In the genomic region with DNA sequence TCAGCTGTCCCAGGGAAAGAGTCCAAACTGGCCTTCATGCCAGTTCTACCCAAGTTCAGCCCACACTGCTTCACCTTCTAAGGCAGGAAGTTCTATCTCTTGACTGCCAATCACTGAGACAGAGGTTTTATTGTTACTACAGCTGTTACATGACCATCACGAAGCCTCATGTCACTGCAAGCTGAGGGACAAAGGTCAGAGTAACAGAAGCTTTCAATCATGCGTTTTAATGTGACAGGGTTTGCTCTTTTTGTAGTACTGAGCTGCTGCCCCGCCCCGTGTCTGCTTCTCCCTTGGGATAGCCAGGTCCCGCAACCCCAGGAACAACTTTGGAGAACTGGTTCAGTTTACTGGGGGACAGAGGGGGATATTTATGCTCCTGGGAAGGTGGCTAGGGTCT, we compare ENCODE assay signal across 24 mouse cellular contexts. TPM values are rescaled to one million over a fixed set of nuclear protein-coding genes. Genes with fewer than 3 reads are reported as not detected.
A peak's percentile ranks its signal among the peaks of the same experiment; 100 is the strongest.
DNase-seq lines count a peak whose midpoint lies in the region; ATAC-seq and TF ChIP-seq lines count a peak whose summit lies in the region.
"Had no signal": no experiment of that assay in that cellular context is flagged by ENCODE, and none has a peak within 500 bp of the region (broad histone marks: within the 10 kb centered on the region; RNA-seq: fewer than 3 reads in every experiment).

No protein-coding gene starts in this region.

- no peaks in the 10 kb centered on the region for H3K79me3 ChIP-seq in C2C12 (ENCODE audit: low read depth)

- 54% methylated on average over 5 of the region's 5 CpGs for WGBS in kidney, postnatal 0 days
- 63% methylated on average over 5 of the region's 5 CpGs for WGBS in intestine, embryonic 16.5 days
- WGBS in forebrain, embryonic 15.5 days, result 76% methylated on average over 5 of the region's 5 CpGs

- intact Hi-C loops in gastrocnemius, postnatal 36 days (cut with DNase I), result no loop called here

- no peak overlapping the region for H3K4me3 ChIP-seq in kidney, postnatal 0 days (replicated peaks; ENCODE audit: low read depth, low read length)
- H3K4me3 ChIP-seq in C2C12 (ENCODE audit: insufficient read depth, poor library complexity, severe bottlenecking), result no peak overlapping the region
- H3K4me3 ChIP-seq in intestine, embryonic 16.5 days (ENCODE audit: low read length), result no peak overlapping the region
- H3K4me3 ChIP-seq in forebrain, embryonic 15.5 days, result no peak overlapping the region
- H3K4me3 ChIP-seq: embryonic facial prominence, embryonic 10.5 days; forebrain, embryonic 13.5 days; heart, adult 2 months; heart, embryonic 12.5 days; hindbrain, embryonic 10.5 days had no signal

- H3K36me3 ChIP-seq in kidney, postnatal 0 days (ENCODE audit: insufficient read depth, low read length), result no peaks in the 10 kb centered on the region
- no peaks in the 10 kb centered on the region for H3K36me3 ChIP-seq in C2C12 (ENCODE audit: control insufficient read depth, insufficient read depth)
- H3K36me3 ChIP-seq in intestine, embryonic 16.5 days (ENCODE audit: control insufficient read depth, insufficient read depth, low read length), result no peaks in the 10 kb centered on the region
- no peaks in the 10 kb centered on the region for H3K36me3 ChIP-seq in forebrain, embryonic 15.5 days
- H3K36me3 ChIP-seq: embryonic facial prominence, embryonic 10.5 days; heart, embryonic 12.5 days; hindbrain, embryonic 10.5 days had no signal

- no peaks in the 10 kb centered on the region for H3K4me1 ChIP-seq in kidney, postnatal 0 days (replicated peaks; ENCODE audit: insufficient read depth, low read length)
- no peaks in the 10 kb centered on the region for H3K4me1 ChIP-seq in intestine, embryonic 16.5 days (ENCODE audit: control insufficient read depth, insufficient read depth, low read length)
- H3K4me1 ChIP-seq in forebrain, embryonic 15.5 days, result no peaks in the 10 kb centered on the region
- H3K4me1 ChIP-seq: forebrain, embryonic 13.5 days; heart, embryonic 12.5 days had no signal

- H3K27ac ChIP-seq in kidney, postnatal 0 days, result no peak overlapping the region
- no peak overlapping the region; the same call in 1 of the 2 replicates for H3K27ac ChIP-seq in intestine, embryonic 16.5 days (ENCODE audit: low read length)
- H3K27ac ChIP-seq in forebrain, embryonic 15.5 days (replicated peaks), result no peak overlapping the region
- H3K27ac ChIP-seq: embryonic facial prominence, embryonic 10.5 days; forebrain, embryonic 13.5 days; heart, adult 2 months; hindbrain, embryonic 10.5 days; hindbrain, embryonic 14.5 days had no signal

- H3K9ac ChIP-seq in kidney, postnatal 0 days (ENCODE audit: low read depth, low read length), result no peak overlapping the region
- no peak overlapping the region for H3K9ac ChIP-seq in intestine, embryonic 16.5 days (ENCODE audit: low read depth, low read length)
- no peak overlapping the region for H3K9ac ChIP-seq in forebrain, embryonic 15.5 days (replicated peaks)
- H3K9ac ChIP-seq: forebrain, embryonic 13.5 days; heart, embryonic 12.5 days; hindbrain, embryonic 14.5 days had no signal

- no peaks in the 10 kb centered on the region for H3K27me3 ChIP-seq in kidney, postnatal 0 days (ENCODE audit: insufficient read depth, low read length)
- no peaks in the 10 kb centered on the region for H3K27me3 ChIP-seq in C2C12 (ENCODE audit: control insufficient read depth, insufficient read depth, insufficient read length)
- no peaks in the 10 kb centered on the region for H3K27me3 ChIP-seq in intestine, embryonic 16.5 days (replicated peaks; ENCODE audit: control insufficient read depth, insufficient read depth, low read length)
- H3K27me3 ChIP-seq in forebrain, embryonic 15.5 days, result no peaks in the 10 kb centered on the region
- H3K27me3 ChIP-seq: CH12.LX; forebrain, embryonic 13.5 days; heart, embryonic 12.5 days; Patski had no signal

- peak; percentile 46 for DNase-seq in gastrocnemius, postnatal 10 days
- no peak for DNase-seq in gastrocnemius, postnatal 36 days
- DNase-seq in kidney, postnatal 0 days (ENCODE audit: low spot score), result peak; percentile 16
- no peak for DNase-seq in kidney, postnatal 25 days
- no peak for DNase-seq in right cerebral cortex, postnatal 14 days
- DNase-seq: adrenal gland, adult 2 months; adrenal gland, postnatal 25 days; cerebellum, adult 2 months; heart, adult 2 months had no signal

- no peak overlapping the region for H3ac ChIP-seq in C2C12 (ENCODE audit: control insufficient read depth, insufficient read length, low read depth)

- no peak overlapping the region for H3K4me2 ChIP-seq in kidney, postnatal 0 days (ENCODE audit: low read length)
- no peak overlapping the region for H3K4me2 ChIP-seq in intestine, embryonic 16.5 days (ENCODE audit: low read depth, low read length)
- H3K4me2 ChIP-seq in forebrain, embryonic 15.5 days (replicated peaks), result no peak overlapping the region
- H3K4me2 ChIP-seq: forebrain, embryonic 13.5 days; heart, embryonic 12.5 days; hindbrain, embryonic 14.5 days had no signal

- no peaks in the 10 kb centered on the region for H3K9me3 ChIP-seq in kidney, postnatal 0 days (replicated peaks; ENCODE audit: low read length)
- no peaks in the 10 kb centered on the region for H3K9me3 ChIP-seq in intestine, embryonic 16.5 days (ENCODE audit: control insufficient read depth, low read length)
- H3K9me3 ChIP-seq in forebrain, embryonic 15.5 days, result no peaks in the 10 kb centered on the region
- H3K9me3 ChIP-seq: embryonic facial prominence, embryonic 10.5 days; forebrain, embryonic 13.5 days; hindbrain, embryonic 10.5 days had no signal

- ATAC-seq in kidney, postnatal 0 days (replicated peaks; ENCODE audit: low FRiP score, low read depth), result no peak
- ATAC-seq in intestine, embryonic 16.5 days, result peak; percentile 76
- no peak for ATAC-seq in forebrain, embryonic 15.5 days (replicated peaks)
- ATAC-seq: activated CD4-positive, CD25-positive, alpha-beta regulatory T cell, adult 4 months; forebrain, embryonic 13.5 days; Patski had no signal

- H3K79me2 ChIP-seq in C2C12 (ENCODE audit: control insufficient read depth, insufficient read depth), result no peaks in the 10 kb centered on the region

- TF ChIP-seq CTCF in kidney, postnatal 0 days (IDR thresholded peaks at IDR 0.05; ENCODE audit: low read depth), result no peak
- TF ChIP-seq CTCF in C2C12 (IDR thresholded peaks at IDR 0.05; ENCODE audit: control insufficient read depth, insufficient read depth, insufficient read length), result no peak

TF ChIP-seq in C2C12, 6 proteins besides CTCF, POLR2A, EP300 and RAD21:
- peak; percentile 6 for TF ChIP-seq MYOD1 (IDR thresholded peaks at IDR 0.05; ENCODE audit: control insufficient read depth, insufficient read length, low read depth)
- TF ChIP-seq MAX (IDR thresholded peaks at IDR 0.05), result no peak

RNA-seq across cellular contexts. Expression of gene Ahctf1, which starts 21.1 kb away (rescaled TPM):
- 10 to 100 TPM; 21.0 to 25.7 TPM for total RNA-seq in gastrocnemius, postnatal 10 days (2021)
- 10 to 100 TPM; 14.8 to 15.3 TPM for total RNA-seq in gastrocnemius, postnatal 36 days (2021)
- 12.3 and 15.1 TPM in 2 replicates for polyA plus RNA-seq in kidney, postnatal 0 days (2015; fragmentation: Nextera tagmentation; extraction: Ambion mirVana)
- polyA plus RNA-seq in C2C12 (2012; fragmentation: generic; extraction: Trizol), result 11.9 TPM
- 12.3 and 12.9 TPM in 2 replicates for polyA plus RNA-seq in intestine, embryonic 16.5 days (2015; fragmentation: Nextera tagmentation; extraction: Ambion mirVana)
- 19.8 and 22.2 TPM in 2 replicates for polyA plus RNA-seq in forebrain, embryonic 15.5 days (2015; fragmentation: Nextera tagmentation; extraction: Ambion mirVana)

RNA-seq across cellular contexts. Expression of gene Gm10518, which starts 21.4 kb away (rescaled TPM):
- total RNA-seq in gastrocnemius, postnatal 10 days (2021), result not detected
- not detected for total RNA-seq in gastrocnemius, postnatal 36 days (2021)
- not detected in 2 replicates for polyA plus RNA-seq in kidney, postnatal 0 days (2015; fragmentation: Nextera tagmentation; extraction: Ambion mirVana)
- 0.16 TPM for polyA plus RNA-seq in C2C12 (2012; fragmentation: generic; extraction: Trizol)
- not detected in 2 replicates for polyA plus RNA-seq in intestine, embryonic 16.5 days (2015; fragmentation: Nextera tagmentation; extraction: Ambion mirVana)
- 0.29 TPM in 1 of 2 replicates, not detected in the other for polyA plus RNA-seq in forebrain, embryonic 15.5 days (2015; fragmentation: Nextera tagmentation; extraction: Ambion mirVana)
- total RNA-seq: adrenal gland, postnatal 25 days; gastrocnemius, postnatal 4 days; heart, adult 2 months; heart, postnatal 25 days had no signal
- polyA plus RNA-seq: activated CD4-positive, CD25-positive, alpha-beta regulatory T cell, adult 4 months; adrenal gland, adult 2 months; cerebellum, adult 2 months; embryonic facial prominence, embryonic 14.5 days; forebrain, embryonic 13.5 days; heart, adult 2 months; heart, embryonic 12.5 days; heart, embryonic 16.5 days; hindbrain, embryonic 14.5 days had no signal

Comparison
In these comparisons a context has a peak if more than half of its experiments do, and no peak if none do; other contexts are left out.
1. DNase-seq: peak in gastrocnemius, postnatal 10 days (single experiment) and kidney, postnatal 0 days (single experiment); none in gastrocnemius, postnatal 36 days (0 of 2), kidney, postnatal 25 days (0 of 2) and right cerebral cortex, postnatal 14 days (single experiment).